ENCODE assay signal across 15 mouse cellular contexts in genomic region chr12:40552201-40552600, GRCm38 (mm10).
"Had no signal": no experiment of that assay in that cellular context is flagged by ENCODE, and none has a peak within 500 bp of the region (broad histone marks: within the 10 kb centered on the region; RNA-seq: fewer than 3 reads in every experiment).

No protein-coding gene starts in this region.

- H3K4me3 ChIP-seq: left cerebral cortex, adult 2 months; limb, embryonic 12.5 days; limb, embryonic 15.5 days; liver, embryonic 13.5 days had no signal

- H3K4me2 ChIP-seq: limb, embryonic 12.5 days; limb, embryonic 15.5 days; liver, embryonic 13.5 days; midbrain, embryonic 11.5 days had no signal

- H3K36me3 ChIP-seq: limb, embryonic 12.5 days; limb, embryonic 15.5 days; liver, embryonic 13.5 days had no signal

- H3K9ac ChIP-seq: limb, embryonic 12.5 days; limb, embryonic 15.5 days; liver, embryonic 13.5 days had no signal

- ATAC-seq: intestine, postnatal 0 days had no signal

- H3K4me1 ChIP-seq: limb, embryonic 12.5 days; limb, embryonic 15.5 days; liver, embryonic 13.5 days had no signal

- H3K27me3 ChIP-seq: limb, embryonic 12.5 days; limb, embryonic 15.5 days; liver, embryonic 13.5 days had no signal

- H3K9me3 ChIP-seq: limb, embryonic 12.5 days; limb, embryonic 15.5 days; liver, embryonic 13.5 days had no signal

- H3K27ac ChIP-seq: left cerebral cortex, adult 2 months; limb, embryonic 12.5 days; limb, embryonic 15.5 days; liver, embryonic 13.5 days; stomach, postnatal 0 days had no signal

- DNase-seq: layer of hippocampus, postnatal 36 days; liver, embryonic 13.5 days; lung, adult 2 months; lung, postnatal 14 days; lung, postnatal 4 days; midbrain, embryonic 14.5 days; thymus, adult 2 months; thymus, postnatal 14 days; thymus, postnatal 4 days had no signal
